Mouse (Mus musculus): ENCODE measurements at regions not wholly inside any gene's neighbourhood (a gene's known extent, or its start where the extent isn't known, plus 50 kb on each side); places are given as distances from the start of the nearest gene placed in this dataset.

- no peaks in the 10 kb centered on the region for H3K4me1 ChIP-seq (replicated peaks; ENCODE audit: control insufficient read depth, insufficient read depth, low read length)
- no peak overlapping the region for H3K4me2 ChIP-seq (replicated peaks; ENCODE audit: low read depth)
- no peak overlapping the region for H3K27ac ChIP-seq (ENCODE audit: low read depth, low read length)
- H3K9ac ChIP-seq (ENCODE audit: low read depth, low read length) = no peak overlapping the region
- H3K9me3 ChIP-seq (ENCODE audit: control insufficient read depth) = no peaks in the 10 kb centered on the region
- no peak for TF ChIP-seq CTCF (IDR thresholded peaks at IDR 0.05; ENCODE audit: low read depth)
- 64% methylated on average over 6 of the region's 6 CpGs for WGBS
- no peaks in the 10 kb centered on the region for H3K36me3 ChIP-seq (ENCODE audit: control insufficient read depth, insufficient read depth)
- no peaks in the 10 kb centered on the region for H3K27me3 ChIP-seq (replicated peaks; ENCODE audit: control insufficient read depth, insufficient read depth, low read length)
- ATAC-seq = no peak
- no peak overlapping the region for H3K4me3 ChIP-seq (ENCODE audit: low read depth, low read length)
Observed at GRCm38 (mm10) chr3:149385336-149385735, 395.0 kb upstream of the Adgrl2 start.

GRCm38 (mm10) chr3:149381559-149382245 is 391.3 kb upstream of the Adgrl2 start:
- ATAC-seq = no peak
- no peak overlapping the region for H3K27ac ChIP-seq (ENCODE audit: low read depth, low read length)
- no peak overlapping the region for H3K4me2 ChIP-seq (replicated peaks; ENCODE audit: low read depth)
- no peak overlapping the region for H3K9ac ChIP-seq (ENCODE audit: low read depth, low read length)
- H3K36me3 ChIP-seq (ENCODE audit: control insufficient read depth, insufficient read depth) = no peaks in the 10 kb centered on the region
- H3K4me3 ChIP-seq (ENCODE audit: low read depth, low read length) = no peak overlapping the region
- WGBS = 68% methylated on average over 10 of the region's 10 CpGs
- TF ChIP-seq CTCF (IDR thresholded peaks at IDR 0.05; ENCODE audit: low read depth) = no peak
- no peaks in the 10 kb centered on the region for H3K4me1 ChIP-seq (replicated peaks; ENCODE audit: control insufficient read depth, insufficient read depth, low read length)
- H3K9me3 ChIP-seq (ENCODE audit: control insufficient read depth) = no peaks in the 10 kb centered on the region
- H3K27me3 ChIP-seq (replicated peaks; ENCODE audit: control insufficient read depth, insufficient read depth, low read length) = no peaks in the 10 kb centered on the region

GRCm38 (mm10) chr3:149381051-149381450 is 390.7 kb upstream of the Adgrl2 start:
- no peak overlapping the region for H3K4me2 ChIP-seq (replicated peaks; ENCODE audit: low read depth)
- WGBS = 72% methylated on average over 6 of the region's 6 CpGs
- no peaks in the 10 kb centered on the region for H3K9me3 ChIP-seq (ENCODE audit: control insufficient read depth)
- no peaks in the 10 kb centered on the region for H3K36me3 ChIP-seq (ENCODE audit: control insufficient read depth, insufficient read depth)
- no peak overlapping the region for H3K9ac ChIP-seq (ENCODE audit: low read depth, low read length)
- no peak overlapping the region for H3K4me3 ChIP-seq (ENCODE audit: low read depth, low read length)
- no peak for TF ChIP-seq CTCF (IDR thresholded peaks at IDR 0.05; ENCODE audit: low read depth)
- no peak for ATAC-seq
- no peaks in the 10 kb centered on the region for H3K27me3 ChIP-seq (replicated peaks; ENCODE audit: control insufficient read depth, insufficient read depth, low read length)
- H3K27ac ChIP-seq (ENCODE audit: low read depth, low read length) = no peak overlapping the region
- no peaks in the 10 kb centered on the region for H3K4me1 ChIP-seq (replicated peaks; ENCODE audit: control insufficient read depth, insufficient read depth, low read length)

- Histone ChIP-seq H3K4me1 (replicated peaks; ENCODE audit: control insufficient read depth, insufficient read depth, low read length) (no peaks in the 10 kb centered on the region), H3K4me2 (replicated peaks; ENCODE audit: low read depth) (no peak overlapping the region), H3K9ac (ENCODE audit: low read depth, low read length) (no peak overlapping the region), H3K36me3 (ENCODE audit: control insufficient read depth, insufficient read depth) (no peaks in the 10 kb centered on the region), H3K27me3 (replicated peaks; ENCODE audit: control insufficient read depth, insufficient read depth, low read length) (no peaks in the 10 kb centered on the region), H3K4me3 (ENCODE audit: low read depth, low read length) (no peak overlapping the region), H3K27ac (ENCODE audit: low read depth, low read length) (no peak overlapping the region), H3K9me3 (ENCODE audit: control insufficient read depth) (no peaks in the 10 kb centered on the region)
- no peak for TF ChIP-seq CTCF (IDR thresholded peaks at IDR 0.05; ENCODE audit: low read depth)
- ATAC-seq = no peak
- 66% methylated on average over 15 of the region's 15 CpGs for WGBS
Observed at GRCm38 (mm10) chr3:149379866-149380472, 389.6 kb upstream of the Adgrl2 start.

GRCm38 (mm10) chr3:149379249-149379865 is 389.0 kb upstream of the Adgrl2 start:
- TF ChIP-seq CTCF (IDR thresholded peaks at IDR 0.05; ENCODE audit: low read depth) = no peak
- no peak overlapping the region for H3K4me2 ChIP-seq (replicated peaks; ENCODE audit: low read depth)
- no peak overlapping the region for H3K9ac ChIP-seq (ENCODE audit: low read depth, low read length)
- no peak overlapping the region for H3K27ac ChIP-seq (ENCODE audit: low read depth, low read length)
- H3K4me1 ChIP-seq (replicated peaks; ENCODE audit: control insufficient read depth, insufficient read depth, low read length) = no peaks in the 10 kb centered on the region
- ATAC-seq = no peak
- H3K4me3 ChIP-seq (ENCODE audit: low read depth, low read length) = no peak overlapping the region
- H3K9me3 ChIP-seq (ENCODE audit: control insufficient read depth) = no peaks in the 10 kb centered on the region
- H3K27me3 ChIP-seq (replicated peaks; ENCODE audit: control insufficient read depth, insufficient read depth, low read length) = no peaks in the 10 kb centered on the region
- H3K36me3 ChIP-seq (ENCODE audit: control insufficient read depth, insufficient read depth) = no peaks in the 10 kb centered on the region
- 71% methylated on average over 3 of the region's 3 CpGs for WGBS

- no peaks in the 10 kb centered on the region for H3K27me3 ChIP-seq (replicated peaks; ENCODE audit: control insufficient read depth, insufficient read depth, low read length)
- TF ChIP-seq CTCF (IDR thresholded peaks at IDR 0.05; ENCODE audit: low read depth) = no peak
- no peak overlapping the region for H3K4me2 ChIP-seq (replicated peaks; ENCODE audit: low read depth)
- no peaks in the 10 kb centered on the region for H3K36me3 ChIP-seq (ENCODE audit: control insufficient read depth, insufficient read depth)
- H3K27ac ChIP-seq (ENCODE audit: low read depth, low read length) = no peak overlapping the region
- ATAC-seq = no peak
- WGBS = 85% methylated on average over 5 of the region's 5 CpGs
- no peak overlapping the region for H3K4me3 ChIP-seq (ENCODE audit: low read depth, low read length)
- no peaks in the 10 kb centered on the region for H3K9me3 ChIP-seq (ENCODE audit: control insufficient read depth)
- no peaks in the 10 kb centered on the region for H3K4me1 ChIP-seq (replicated peaks; ENCODE audit: control insufficient read depth, insufficient read depth, low read length)
- no peak overlapping the region for H3K9ac ChIP-seq (ENCODE audit: low read depth, low read length)
Observed at GRCm38 (mm10) chr3:149371439-149371838, 381.1 kb upstream of the Adgrl2 start.

Data from intestine, postnatal 0 days (tissue).